Mouse (Mus musculus) hindbrain, embryonic 16.5 days (tissue): ENCODE results near the gene Tspan18. TPM values are rescaled to one million over a fixed set of nuclear protein-coding genes. Genes with fewer than 3 reads are reported as not detected.

Experiments used
- ATAC-seq: fragments of 200-750 bp; cut with Nextera tagmentation; 2 replicates; pipeline ENCODE4 v1.8.0; 2017; ENCODE audit warnings: moderate TSS enrichment, moderate library complexity
- H3K27ac ChIP-seq: fragments of 300-500 bp; sonication (generic); 2 replicates; pipeline ENCODE4 v1.5.1; 2014; ENCODE audit warnings: low read depth, mild to moderate bottlenecking, control low read depth, low read length, moderate library complexity
- H3K27me3 ChIP-seq: fragments of 300-500 bp; sonication (generic); replicated peaks from 2 replicates; pipeline ENCODE4 v1.6.1; 2014; ENCODE audit warnings: low read length; ENCODE audit not compliant: control insufficient read depth, insufficient read depth
- H3K36me3 ChIP-seq: fragments of 300-500 bp; sonication (generic); 2 replicates; pipeline ENCODE4 v1.6.1; 2014; ENCODE audit warnings: mild to moderate bottlenecking, low read length, moderate library complexity, mixed read lengths; ENCODE audit not compliant: control insufficient read depth, insufficient read depth
- H3K4me1 ChIP-seq: fragments of 300-500 bp; sonication (generic); 2 replicates; pipeline ENCODE4 v1.6.1; 2014; ENCODE audit warnings: low read depth, low read length; ENCODE audit not compliant: control insufficient read depth, insufficient read depth
- H3K4me2 ChIP-seq: fragments of 300-500 bp; sonication (generic); 2 replicates; pipeline ENCODE4 v1.6.1; 2014; ENCODE audit warnings: mild to moderate bottlenecking, low read length, control low read depth, moderate library complexity
- H3K4me3 ChIP-seq: fragments of 300-500 bp; sonication (generic); 2 replicates; pipeline ENCODE4 v1.5.1; 2014; ENCODE audit warnings: mild to moderate bottlenecking, low read length, control low read depth, moderate library complexity
- H3K9ac ChIP-seq: fragments of 300-500 bp; sonication (generic); 2 replicates; pipeline ENCODE4 v1.6.1; 2014; ENCODE audit warnings: low read depth, mild to moderate bottlenecking, control low read depth, low read length, moderate library complexity
- H3K9me3 ChIP-seq: fragments of 300-500 bp; sonication (generic); 2 replicates; pipeline ENCODE4 v1.6.1; 2014; ENCODE audit warnings: mild to moderate bottlenecking, low read length, moderate library complexity; ENCODE audit not compliant: control insufficient read depth
- WGBS: fragments of 180-500 bp; shearing (Covaris S2); extraction: QIAGEN DNeasy Blood & Tissue Kit; methylation state at CpG from one replicate; pipeline ENCODE4 v1.1.7; 2014; 5-methylcytosine and 5-hydroxymethylcytosine counted together
- polyA plus RNA-seq: library from polyadenylated mRNA; unstranded; fragments of >200 nt; fragmentation: Nextera tagmentation; extraction: Ambion mirVana; gene quantifications from 2 replicates; pipeline ENCODE4 v1.2.1, GENCODE M21; 2015

The Tspan18 gene
- polyA plus RNA-seq, 1 experiment from 2014 or later, result 15.7 TPM

DNA sequence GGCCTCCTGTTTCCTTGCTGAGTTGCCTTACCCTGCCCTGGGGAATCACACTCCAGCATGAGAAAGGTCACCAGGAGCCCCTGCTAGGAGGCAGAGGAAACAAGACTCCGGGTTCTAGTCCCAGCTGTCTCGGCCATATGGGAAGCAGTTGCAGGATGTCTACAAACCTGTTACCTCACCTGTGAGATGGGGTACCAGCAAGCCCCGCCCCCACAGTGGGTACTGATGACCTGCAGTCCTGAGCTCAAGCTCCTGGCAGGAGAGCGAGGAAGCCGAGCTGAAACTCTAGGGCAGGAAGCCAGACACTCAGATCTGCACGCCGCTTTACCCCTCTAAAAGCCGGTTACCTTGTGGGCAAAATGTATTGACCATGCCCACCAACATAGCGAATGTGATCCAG, 31.1 kb upstream of the Tspan18 start:
- no peaks in the 10 kb centered on the region for H3K27me3 ChIP-seq
- H3K4me1 ChIP-seq, result peaks cover 9% of the 10 kb centered on the region
- no peak overlapping the region for H3K9ac ChIP-seq
- ATAC-seq, result no peak
- H3K4me3 ChIP-seq, result no peak overlapping the region
- 61% methylated on average over 9 of the region's 9 CpGs for WGBS
- H3K9me3 ChIP-seq, result no peaks in the 10 kb centered on the region
- H3K36me3 ChIP-seq, result no peaks in the 10 kb centered on the region
- no peak overlapping the region for H3K27ac ChIP-seq
- H3K4me2 ChIP-seq, result no peak overlapping the region

DNA sequence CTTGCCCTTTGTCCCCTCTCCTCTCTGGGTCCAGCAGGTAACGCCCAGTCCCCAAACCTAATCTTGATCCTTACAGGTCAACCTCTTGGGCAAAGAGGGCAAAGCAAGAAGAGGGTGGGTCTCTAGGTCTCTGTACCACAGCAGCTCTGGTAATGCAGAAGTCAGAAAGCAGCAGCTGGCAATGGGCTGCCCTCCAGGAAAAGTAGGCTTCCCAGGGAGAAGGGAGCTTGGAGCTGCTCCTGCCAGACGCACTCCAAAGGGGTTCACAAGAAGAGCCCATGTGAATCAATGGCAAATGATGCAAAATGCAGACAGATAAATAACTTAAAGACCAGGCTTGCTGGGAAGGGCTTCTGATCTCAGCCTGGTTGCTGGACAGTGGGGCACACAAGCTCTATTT, 30.6 kb upstream of the Tspan18 start:
- Histone ChIP-seq H3K36me3 (no peaks in the 10 kb centered on the region), H3K27ac (no peak overlapping the region), H3K4me1 (peaks cover 9% of the 10 kb centered on the region), H3K9me3 (no peaks in the 10 kb centered on the region), H3K4me3 (no peak overlapping the region), H3K27me3 (no peaks in the 10 kb centered on the region), H3K4me2 (no peak overlapping the region), H3K9ac (no peak overlapping the region)
- WGBS, result 62% methylated on average over 2 of the region's 2 CpGs
- no peak for ATAC-seq

DNA sequence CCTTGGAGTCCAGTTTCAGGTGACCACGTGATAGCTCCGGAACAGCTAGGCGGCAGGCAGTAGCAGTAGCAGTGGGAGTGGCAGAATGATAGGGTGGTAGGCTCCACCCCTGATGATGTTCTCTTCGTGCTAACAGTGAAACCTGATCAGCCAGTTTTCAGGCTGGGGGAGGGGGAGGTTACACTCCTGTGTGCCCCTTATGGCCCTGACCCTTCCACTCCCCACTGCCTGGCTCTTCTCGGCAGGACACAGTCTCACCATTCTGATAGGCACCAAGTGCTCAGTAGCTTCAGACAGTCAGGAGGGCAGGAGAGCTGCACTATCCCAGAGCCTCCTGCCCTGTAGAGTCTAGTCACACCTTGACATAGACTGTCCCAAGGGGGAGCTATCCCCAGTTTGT, 27.1 kb upstream of the Tspan18 start:
- no peak overlapping the region for H3K4me2 ChIP-seq
- no peak overlapping the region for H3K9ac ChIP-seq
- ATAC-seq, result no peak
- H3K4me1 ChIP-seq, result peaks cover 2% of the 10 kb centered on the region; the same call in 1 of the 2 replicates
- WGBS, result 38% methylated on average over 5 of the region's 5 CpGs
- no peaks in the 10 kb centered on the region for H3K36me3 ChIP-seq
- H3K9me3 ChIP-seq, result no peaks in the 10 kb centered on the region
- no peak overlapping the region for H3K27ac ChIP-seq
- H3K27me3 ChIP-seq, result no peaks in the 10 kb centered on the region
- H3K4me3 ChIP-seq, result no peak overlapping the region

DNA sequence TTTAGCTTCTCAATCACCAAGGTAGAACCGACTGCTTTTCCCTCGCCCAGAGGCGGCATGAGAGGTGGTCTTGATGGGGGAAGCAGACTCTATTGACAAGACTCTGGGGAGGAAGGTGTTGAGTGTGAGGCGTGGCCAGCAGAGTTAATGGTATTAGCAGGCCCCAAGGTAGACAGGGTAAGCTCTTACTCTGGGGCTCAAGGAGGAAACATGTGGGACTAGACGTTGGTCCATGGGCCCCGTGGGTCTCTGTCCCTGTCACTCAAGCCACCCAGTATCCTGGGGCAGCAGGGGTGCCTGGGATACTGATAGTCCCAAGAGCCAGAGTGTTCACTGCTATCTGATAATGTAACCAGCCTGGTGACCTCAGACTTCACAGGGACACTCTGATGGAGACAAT, 26.0 kb upstream of the Tspan18 start:
- H3K9me3 ChIP-seq, result no peaks in the 10 kb centered on the region
- H3K4me2 ChIP-seq, result no peak overlapping the region
- H3K9ac ChIP-seq, result no peak overlapping the region
- no peak for ATAC-seq
- no peak overlapping the region for H3K27ac ChIP-seq
- no peaks in the 10 kb centered on the region for H3K36me3 ChIP-seq
- H3K4me1 ChIP-seq, result peaks cover 2% of the 10 kb centered on the region; the same call in 1 of the 2 replicates
- H3K4me3 ChIP-seq, result no peak overlapping the region
- H3K27me3 ChIP-seq, result no peaks in the 10 kb centered on the region
- 82% methylated on average over 6 of the region's 6 CpGs for WGBS

DNA sequence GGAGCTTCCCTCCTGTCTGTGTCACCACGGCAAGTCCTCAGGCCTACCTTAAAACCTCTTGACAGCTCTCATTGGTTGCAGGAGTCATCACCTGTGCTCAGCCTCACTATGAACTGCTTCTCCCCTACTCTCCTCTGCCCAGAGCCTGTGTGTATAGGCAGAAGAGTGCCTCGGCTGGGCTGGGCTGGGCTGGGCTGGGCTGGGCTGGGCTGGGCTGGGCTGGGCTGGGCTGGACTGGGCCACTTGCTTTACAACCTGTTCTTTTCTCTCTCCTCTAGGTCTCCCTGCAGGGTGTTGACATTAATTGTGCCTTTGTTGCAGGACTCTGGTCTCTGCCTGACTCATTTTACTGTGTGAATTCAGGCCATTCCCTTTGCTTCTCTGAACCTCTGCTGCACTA, 23.1 kb upstream of the Tspan18 start:
- no peak for ATAC-seq
- no peak overlapping the region for H3K4me3 ChIP-seq
- H3K36me3 ChIP-seq, result no peaks in the 10 kb centered on the region

DNA sequence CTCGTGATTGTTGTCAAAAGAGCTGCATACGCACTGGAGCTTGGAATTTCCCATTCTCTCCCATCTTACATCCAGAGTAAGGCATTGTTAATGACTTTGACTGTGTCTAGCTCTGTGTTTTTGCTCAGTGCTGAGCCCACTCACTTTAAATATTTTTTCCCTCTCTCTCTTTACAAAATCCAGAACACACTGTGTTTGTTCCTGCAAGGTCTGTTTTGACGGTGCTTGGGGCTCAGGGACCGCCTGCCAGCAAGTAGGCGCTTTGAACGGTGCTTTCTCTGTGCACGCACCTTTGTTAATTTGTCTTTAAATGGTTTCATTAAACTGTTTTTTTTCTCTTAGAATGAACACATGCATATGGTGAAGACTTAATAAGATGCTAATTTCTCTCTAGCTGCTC, 21.5 kb upstream of the Tspan18 start:
- no peak for ATAC-seq
- Histone ChIP-seq H3K9ac (no peak overlapping the region), H3K9me3 (no peaks in the 10 kb centered on the region), H3K36me3 (no peaks in the 10 kb centered on the region), H3K4me1 (no peaks in the 10 kb centered on the region; the same call in 1 of the 2 replicates), H3K27me3 (no peaks in the 10 kb centered on the region), H3K4me2 (no peak overlapping the region), H3K27ac (no peak overlapping the region), H3K4me3 (no peak overlapping the region)
- 39% methylated on average over 7 of the region's 7 CpGs for WGBS

More for the DNA sequence above, 23.1 kb upstream of the Tspan18 start:
- H3K9ac ChIP-seq, result no peak overlapping the region
- no peak overlapping the region for H3K4me2 ChIP-seq
- no peaks in the 10 kb centered on the region for H3K27me3 ChIP-seq
- H3K9me3 ChIP-seq, result no peaks in the 10 kb centered on the region
- H3K27ac ChIP-seq, result no peak overlapping the region
- no peaks in the 10 kb centered on the region; the same call in 1 of the 2 replicates for H3K4me1 ChIP-seq
- 47% methylated on average over 2 of the region's 2 CpGs for WGBS

DNA sequence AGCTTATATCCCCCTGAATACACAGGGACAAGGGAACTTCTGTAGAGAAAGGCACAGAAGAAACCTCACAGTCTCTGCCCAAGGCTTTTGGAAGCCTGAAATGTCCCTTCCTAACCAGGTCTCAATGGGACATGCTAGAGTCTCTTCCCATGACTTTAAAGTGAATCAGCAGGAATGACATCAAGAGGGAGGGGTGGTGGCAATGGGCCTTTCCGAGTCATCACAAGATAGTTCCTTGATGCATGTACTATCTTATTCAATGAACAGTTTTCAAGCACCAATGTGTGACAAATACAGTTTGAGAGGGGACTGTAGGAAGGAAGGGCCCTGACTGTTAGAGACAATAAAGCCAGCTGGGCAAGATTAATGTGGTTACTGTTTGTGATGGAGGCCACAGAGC, 20.3 kb upstream of the Tspan18 start:
- Histone ChIP-seq H3K27me3 (no peaks in the 10 kb centered on the region), H3K4me1 (no peaks in the 10 kb centered on the region; the same call in 1 of the 2 replicates), H3K9me3 (no peaks in the 10 kb centered on the region), H3K27ac (no peak overlapping the region), H3K4me2 (no peak overlapping the region), H3K4me3 (no peak overlapping the region), H3K36me3 (no peaks in the 10 kb centered on the region), H3K9ac (no peak overlapping the region)
- ATAC-seq, result no peak
- 70% methylated on average over 1 of the region's 1 CpGs for WGBS

DNA sequence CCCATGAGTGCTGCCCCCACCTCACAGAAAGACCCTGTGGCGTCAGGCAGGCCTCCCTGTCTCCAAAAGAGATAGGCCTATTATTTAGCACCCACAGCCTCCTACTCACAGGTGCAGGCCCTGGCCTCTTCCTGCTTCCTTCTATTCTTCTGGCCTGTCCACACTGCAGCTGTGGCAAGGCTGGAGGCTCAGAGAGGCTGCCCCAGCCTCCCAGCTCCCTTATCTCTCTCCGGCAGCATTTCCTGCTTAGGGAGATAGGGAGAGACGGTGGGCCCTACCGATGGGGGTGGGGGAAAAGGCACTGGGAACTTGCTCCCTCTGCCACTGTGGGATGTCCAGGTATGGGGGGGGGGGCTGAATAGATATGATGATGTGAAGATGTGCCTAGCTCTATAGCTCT, 19.4 kb upstream of the Tspan18 start:
- no peak for ATAC-seq
- Histone ChIP-seq H3K4me2 (no peak overlapping the region), H3K27me3 (no peaks in the 10 kb centered on the region), H3K27ac (no peak overlapping the region), H3K9ac (no peak overlapping the region), H3K4me3 (no peak overlapping the region), H3K36me3 (no peaks in the 10 kb centered on the region), H3K4me1 (no peaks in the 10 kb centered on the region; the same call in 1 of the 2 replicates), H3K9me3 (no peaks in the 10 kb centered on the region)
- WGBS, result 85% methylated on average over 4 of the region's 4 CpGs

DNA sequence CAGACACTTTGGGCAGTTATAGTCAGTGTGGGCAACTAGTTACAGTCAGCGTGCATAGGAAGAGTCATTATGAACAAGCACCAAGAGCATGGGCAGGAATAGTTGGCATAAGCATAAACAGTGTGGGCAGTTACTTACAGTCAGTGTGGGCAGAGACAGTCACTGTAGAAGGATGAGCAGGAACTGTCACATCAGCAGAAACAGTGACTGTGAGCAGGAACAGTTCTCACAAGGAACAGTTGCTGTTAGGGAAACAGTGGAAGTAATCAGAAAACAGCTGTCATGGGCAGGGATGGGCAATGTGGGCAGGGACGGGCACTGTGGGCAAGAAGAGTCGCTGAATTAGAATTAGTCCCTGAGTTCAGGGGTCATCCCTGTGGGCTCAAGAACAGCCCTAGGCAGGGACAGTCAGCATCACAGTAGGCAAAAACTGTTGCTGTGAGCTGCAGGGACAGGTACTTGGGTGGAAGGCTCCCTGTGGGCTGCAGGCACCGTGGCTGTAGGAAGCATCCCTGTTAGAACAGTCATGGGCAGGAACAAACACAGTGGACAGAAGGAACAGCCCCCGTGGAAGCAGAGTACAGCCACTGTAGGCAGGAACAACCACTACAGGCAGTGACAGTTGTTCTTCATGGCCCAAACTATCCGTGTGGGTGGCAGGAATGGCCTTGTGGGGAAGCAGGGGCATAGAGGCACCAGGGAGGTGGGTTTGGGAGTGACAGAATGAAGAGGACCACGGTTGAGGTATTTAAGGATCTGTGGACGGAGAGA, 18.8 kb upstream of the Tspan18 start:
- no peaks in the 10 kb centered on the region for H3K27me3 ChIP-seq
- H3K36me3 ChIP-seq, result no peaks in the 10 kb centered on the region
- H3K9ac ChIP-seq, result no peak overlapping the region
- no peaks in the 10 kb centered on the region; the same call in 1 of the 2 replicates for H3K4me1 ChIP-seq
- H3K4me2 ChIP-seq, result no peak overlapping the region
- no peaks in the 10 kb centered on the region for H3K9me3 ChIP-seq
- H3K27ac ChIP-seq, result no peak overlapping the region
- no peak overlapping the region for H3K4me3 ChIP-seq
- WGBS, result 81% methylated on average over 8 of the region's 8 CpGs
- ATAC-seq, result no peak
